Mouse (Mus musculus) myocyte (in vitro differentiated cells): ENCODE measurements around the gene Il33. TPM values are rescaled to one million over a fixed set of nuclear protein-coding genes. Genes with fewer than 3 reads are reported as not detected.

ENCODE experiments used
- H3K27me3 ChIP-seq: one replicate; pipeline ENCODE4 v1.6.1; 2011; ENCODE audit not compliant: control insufficient read depth, insufficient read depth, insufficient read length
- H3K36me3 ChIP-seq: one replicate; pipeline ENCODE4 v1.6.1; 2011; ENCODE audit not compliant: control insufficient read depth, insufficient read depth
- H3K4me2 ChIP-seq: one replicate; pipeline ENCODE4 v1.6.1; 2011; ENCODE audit warnings: low read depth, control low read depth
- H3K4me3 ChIP-seq: one replicate; pipeline ENCODE4 v1.5.1; 2011; ENCODE audit warnings: mild to moderate bottlenecking, control low read depth, moderate library complexity
- H3K79me2 ChIP-seq: one replicate; pipeline ENCODE4 v1.6.1; 2011; ENCODE audit not compliant: control insufficient read depth, insufficient read depth
- H3ac ChIP-seq: one replicate; pipeline ENCODE4 v1.6.1; 2011; ENCODE audit not compliant: control insufficient read depth, insufficient read length
- CEBPB ChIP-seq: IDR thresholded peaks from 2 replicates; pipeline ENCODE4 v1.6.1; 2011; ENCODE audit warnings: mild to moderate bottlenecking, moderate library complexity; ENCODE audit not compliant: poor library complexity, insufficient read depth, severe bottlenecking
- E2F4 ChIP-seq: IDR thresholded peaks from one replicate; pipeline ENCODE4 v1.6.1; 2011; ENCODE audit warnings: mild to moderate bottlenecking, control low read depth, moderate library complexity; ENCODE audit not compliant: insufficient read depth
- MAX ChIP-seq: IDR thresholded peaks from one replicate; pipeline ENCODE4 v1.6.1; 2011; ENCODE audit warnings: low read depth, mild to moderate bottlenecking, control low read depth
- MYOD1 ChIP-seq, 3 experiments: IDR thresholded peaks; one replicate each; pipeline ENCODE4 v1.6.1; 2011; ENCODE audit warnings: control low read depth in 2 of 3, low read depth in 2 of 3, mild to moderate bottlenecking in 2 of 3, moderate library complexity in 1 of 3; ENCODE audit not compliant: insufficient read length in 2 of 3, control insufficient read depth in 1 of 3
- MYOG ChIP-seq, 3 experiments: IDR thresholded peaks; one replicate each; pipeline ENCODE4 v1.6.1; 2011; ENCODE audit warnings: control low read depth in 2 of 3, low read depth in 2 of 3, mild to moderate bottlenecking in 2 of 3; ENCODE audit not compliant: insufficient read length in 2 of 3, control insufficient read depth in 1 of 3, insufficient read depth in 1 of 3
- POLR2A ChIP-seq: IDR thresholded peaks from one replicate; pipeline ENCODE4 v1.6.1; 2011; ENCODE audit warnings: low read depth, mild to moderate bottlenecking, control low read depth, moderate library complexity; ENCODE audit not compliant: insufficient read length
- POLR2AphosphoS2 ChIP-seq: IDR thresholded peaks from one replicate; pipeline ENCODE4 v1.6.1; 2011; ENCODE audit warnings: low read depth, control low read depth; ENCODE audit not compliant: insufficient read length
- REST ChIP-seq: IDR thresholded peaks from one replicate; pipeline ENCODE4 v1.6.1; 2011; ENCODE audit warnings: mild to moderate bottlenecking, control low read depth, moderate library complexity; ENCODE audit not compliant: insufficient read depth, insufficient read length
- SRF ChIP-seq: IDR thresholded peaks from one replicate; pipeline ENCODE4 v1.6.1; 2011; ENCODE audit warnings: low read depth; ENCODE audit not compliant: control insufficient read depth, insufficient read length
- TCF12 ChIP-seq: IDR thresholded peaks from one replicate; pipeline ENCODE4 v1.6.1; 2011; ENCODE audit warnings: mild to moderate bottlenecking, control low read depth; ENCODE audit not compliant: poor library complexity, insufficient read depth, severe bottlenecking
- TCF3 ChIP-seq: IDR thresholded peaks from one replicate; pipeline ENCODE4 v1.6.1; 2011; ENCODE audit warnings: low read depth, control low read depth; ENCODE audit not compliant: insufficient read length
- USF1 ChIP-seq: IDR thresholded peaks from one replicate; pipeline ENCODE4 v1.6.1; 2011; ENCODE audit warnings: low read depth, mild to moderate bottlenecking, control low read depth, moderate library complexity
- polyA plus RNA-seq: library from polyadenylated mRNA; unstranded; fragments of >200 nt; fragmentation: generic; extraction: Trizol; gene quantifications from one replicate; pipeline ENCODE4 v1.2.1, GENCODE M21; 2012; ENCODE audit warnings: missing spikeins

Il33 gene
- polyA plus RNA-seq, 1 experiment, result 1.4 TPM

GRCm38 (mm10) chr19:29882696-29883095, 42.2 kb upstream of the Il33 start:
- no peak overlapping the region for H3K4me2 ChIP-seq
- H3K79me2 ChIP-seq, result no peaks in the 10 kb centered on the region
- no peak overlapping the region for H3K4me3 ChIP-seq
- H3K27me3 ChIP-seq, result no peaks in the 10 kb centered on the region
- H3ac ChIP-seq, result no peak overlapping the region
- H3K36me3 ChIP-seq, result no peaks in the 10 kb centered on the region
- TF ChIP-seq USF1 (no peak), E2F4 (no peak), POLR2A (no peak), CEBPB (no peak), TCF12 (no peak), TCF3 (no peak), MAX (no peak), POLR2AphosphoS2 (no peak), SRF (no peak), REST (no peak)

GRCm38 (mm10) chr19:29885548-29885947, 39.4 kb upstream of the Il33 start:
- Histone ChIP-seq H3K4me2 (no peak overlapping the region), H3K4me3 (no peak overlapping the region), H3K79me2 (no peaks in the 10 kb centered on the region), H3K36me3 (no peaks in the 10 kb centered on the region), H3K27me3 (no peaks in the 10 kb centered on the region), H3ac (no peak overlapping the region)
- TF ChIP-seq MYOG (IDR thresholded peaks at IDR 0.05; ENCODE audit: control insufficient read depth in 1 of 3, insufficient read depth in 1 of 3, insufficient read length in 2 of 3, low read depth in 2 of 3) (no peak), MAX (no peak), TCF12 (no peak), USF1 (no peak), REST (no peak), CEBPB (no peak), POLR2AphosphoS2 (no peak), E2F4 (no peak), SRF (no peak), POLR2A (no peak), TCF3 (no peak), MYOD1 (IDR thresholded peaks at IDR 0.05; ENCODE audit: control insufficient read depth in 1 of 3, insufficient read length in 2 of 3, low read depth in 2 of 3) (no peak)

- H3K4me2 ChIP-seq, result no peak overlapping the region
- H3K79me2 ChIP-seq, result no peaks in the 10 kb centered on the region
- H3K36me3 ChIP-seq, result no peaks in the 10 kb centered on the region
- TF ChIP-seq MYOG (IDR thresholded peaks at IDR 0.05; ENCODE audit: control insufficient read depth in 1 of 3, insufficient read depth in 1 of 3, insufficient read length in 2 of 3, low read depth in 2 of 3) (no peak), MYOD1 (IDR thresholded peaks at IDR 0.05; ENCODE audit: control insufficient read depth in 1 of 3, insufficient read length in 2 of 3, low read depth in 2 of 3) (no peak), REST (no peak), TCF12 (no peak), POLR2AphosphoS2 (no peak), SRF (no peak), USF1 (no peak), E2F4 (no peak)
- no peaks in the 10 kb centered on the region for H3K27me3 ChIP-seq
- no peak overlapping the region for H3ac ChIP-seq
- H3K4me3 ChIP-seq, result no peak overlapping the region
Observed at GRCm38 (mm10) chr19:29887476-29887875, 37.4 kb upstream of the Il33 start.

- Histone ChIP-seq H3K4me2 (no peak overlapping the region), H3K79me2 (no peaks in the 10 kb centered on the region), H3ac (no peak overlapping the region), H3K27me3 (no peaks in the 10 kb centered on the region), H3K36me3 (no peaks in the 10 kb centered on the region), H3K4me3 (no peak overlapping the region)
- TF ChIP-seq REST, result no peak
Observed at GRCm38 (mm10) chr19:29888946-29889345, 36.0 kb upstream of the Il33 start.

- no peaks in the 10 kb centered on the region for H3K27me3 ChIP-seq
- no peak overlapping the region for H3ac ChIP-seq
- no peaks in the 10 kb centered on the region for H3K36me3 ChIP-seq
- H3K4me3 ChIP-seq, result no peak overlapping the region
- no peaks in the 10 kb centered on the region for H3K79me2 ChIP-seq
- H3K4me2 ChIP-seq, result no peak overlapping the region
- TF ChIP-seq USF1, result no peak
- peak in 2 of 3 experiments; percentile 17 to 28 for TF ChIP-seq MYOD1 (IDR thresholded peaks at IDR 0.05; ENCODE audit: control insufficient read depth in 1 of 3, insufficient read length in 2 of 3, low read depth in 2 of 3)
Observed at GRCm38 (mm10) chr19:29891981-29892380, 32.9 kb upstream of the Il33 start.

- Histone ChIP-seq H3K27me3 (no peaks in the 10 kb centered on the region), H3ac (no peak overlapping the region), H3K4me2 (no peak overlapping the region), H3K4me3 (no peak overlapping the region), H3K79me2 (no peaks in the 10 kb centered on the region), H3K36me3 (no peaks in the 10 kb centered on the region)
- TF ChIP-seq USF1 (no peak), CEBPB (no peak), E2F4 (no peak), MYOD1 (IDR thresholded peaks at IDR 0.05; ENCODE audit: control insufficient read depth in 1 of 3, insufficient read length in 2 of 3, low read depth in 2 of 3) (no peak), SRF (no peak)
Observed at GRCm38 (mm10) chr19:29892786-29893185, 32.1 kb upstream of the Il33 start.
